Mouse (Mus musculus) CD4-positive, CD25-positive, alpha-beta regulatory T cell (primary cell): ENCODE measurements around the gene Mup9. TPM values are rescaled to one million over a fixed set of nuclear protein-coding genes. Genes with fewer than 3 reads are reported as not detected.

Experiments used
- polyA plus RNA-seq: library from polyadenylated mRNA; unstranded; fragments of 100-300 nt; shearing (Covaris generic); gene quantifications from one replicate; pipeline ENCODE4 v1.2.1, GENCODE M21; 2017

Mup9 gene
- polyA plus RNA-seq: 0.56 TPM

GRCm38 (mm10) chr4:60421852-60422251, at the start of gene Mup9:
Gene Mup9 (minus strand): TSS chr4:60421952.

Other genes with a start within 250 kb of the Mup9 start
- not detected for gene Mup8, start 199.4 kb downstream of the Mup9 start, polyA plus RNA-seq
- gene Mup1, start 80.0 kb upstream of the Mup9 start, polyA plus RNA-seq: not detected
- gene Mup10, start 160.2 kb upstream of the Mup9 start, polyA plus RNA-seq: not detected
- not detected for gene Mup11, start 240.5 kb upstream of the Mup9 start, polyA plus RNA-seq